Mouse (Mus musculus): Measurements from ENCODE around the gene Ahdc1. TPM values are rescaled to one million over a fixed set of nuclear protein-coding genes. Genes with fewer than 3 reads are reported as not detected.

Gene Ahdc1
- polyA plus RNA-seq, 1 experiment from 2014 or later = 12.9 TPM

DNA sequence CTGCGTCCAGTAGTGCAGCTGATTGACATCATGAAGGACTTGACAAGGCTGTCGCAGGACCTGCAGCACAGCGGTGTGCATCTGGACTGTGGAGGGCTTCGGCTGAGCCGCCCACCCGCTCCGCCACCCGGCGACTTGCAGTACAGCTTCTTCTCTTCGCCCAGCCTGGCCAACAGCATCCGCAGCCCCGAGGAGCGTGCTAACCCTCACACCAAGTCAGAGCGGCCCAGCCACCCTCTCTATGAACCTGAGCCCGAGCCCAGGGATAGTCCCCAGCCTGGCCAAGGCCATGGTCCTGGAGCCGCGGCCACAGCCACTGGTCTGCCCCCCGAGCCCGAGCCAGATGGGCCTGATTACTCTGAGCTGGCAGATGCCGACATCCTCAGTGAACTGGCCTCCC, 50.7 kb downstream of the Ahdc1 start:
- DNase-seq (ENCODE audit: low spot score) = no peak
- H3K27ac ChIP-seq = no peak overlapping the region
- H3K36me3 ChIP-seq (replicated peaks; ENCODE audit: control insufficient read depth, insufficient read depth) = peaks cover 68% of the 10 kb centered on the region
- H3K4me2 ChIP-seq (replicated peaks) = no peak overlapping the region
- ATAC-seq (ENCODE audit: low FRiP score) = no peak
- no peaks in the 10 kb centered on the region for H3K27me3 ChIP-seq (ENCODE audit: control insufficient read depth, insufficient read depth, low read length)
- H3K9ac ChIP-seq = no peak overlapping the region
- 92% methylated on average over 20 of the region's 20 CpGs for WGBS
- no peak overlapping the region for H3K4me3 ChIP-seq (replicated peaks; ENCODE audit: low read length)
- H3K4me1 ChIP-seq (replicated peaks; ENCODE audit: control insufficient read depth, insufficient read depth, low read length) = peaks cover 11% of the 10 kb centered on the region
- no peaks in the 10 kb centered on the region for H3K9me3 ChIP-seq (ENCODE audit: control insufficient read depth, low read length)

GRCm38 (mm10) chr4:133062286-133062685, 51.2 kb downstream of the Ahdc1 start:
- ATAC-seq (ENCODE audit: low FRiP score) (no peak), DNase-seq (ENCODE audit: low spot score) (no peak)
- Histone ChIP-seq H3K9me3 (ENCODE audit: control insufficient read depth, low read length) (no peaks in the 10 kb centered on the region), H3K4me3 (replicated peaks; ENCODE audit: low read length) (no peak overlapping the region), H3K27me3 (ENCODE audit: control insufficient read depth, insufficient read depth, low read length) (no peaks in the 10 kb centered on the region), H3K4me2 (replicated peaks) (no peak overlapping the region), H3K36me3 (replicated peaks; ENCODE audit: control insufficient read depth, insufficient read depth) (peaks cover 73% of the 10 kb centered on the region), H3K9ac (no peak overlapping the region), H3K4me1 (replicated peaks; ENCODE audit: control insufficient read depth, insufficient read depth, low read length) (peaks cover 9% of the 10 kb centered on the region), H3K27ac (no peak overlapping the region)
- 90% methylated on average over 14 of the region's 14 CpGs for WGBS

DNA sequence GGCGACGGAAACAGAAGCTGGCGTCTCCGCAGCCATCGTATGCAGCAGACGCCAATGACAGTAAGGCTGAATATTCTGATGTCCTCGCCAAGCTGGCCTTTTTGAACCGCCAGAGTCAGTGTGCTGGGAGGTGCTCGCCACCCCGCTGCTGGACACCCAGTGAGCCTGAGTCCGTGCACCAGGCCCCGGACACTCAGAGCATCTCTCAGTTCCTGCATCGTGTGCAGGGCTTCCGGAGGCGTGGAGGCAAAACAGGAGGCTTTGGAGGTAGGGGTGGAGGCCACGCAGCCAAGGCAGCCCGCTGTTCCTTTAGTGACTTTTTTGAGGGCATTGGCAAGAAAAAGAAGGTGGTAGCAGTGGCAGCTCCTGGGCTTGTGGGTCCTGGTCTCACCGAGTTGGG, 52.1 kb downstream of the Ahdc1 start:
- 95% methylated on average over 18 of the region's 18 CpGs for WGBS
- H3K27me3 ChIP-seq (ENCODE audit: control insufficient read depth, insufficient read depth, low read length) = no peaks in the 10 kb centered on the region

DNA sequence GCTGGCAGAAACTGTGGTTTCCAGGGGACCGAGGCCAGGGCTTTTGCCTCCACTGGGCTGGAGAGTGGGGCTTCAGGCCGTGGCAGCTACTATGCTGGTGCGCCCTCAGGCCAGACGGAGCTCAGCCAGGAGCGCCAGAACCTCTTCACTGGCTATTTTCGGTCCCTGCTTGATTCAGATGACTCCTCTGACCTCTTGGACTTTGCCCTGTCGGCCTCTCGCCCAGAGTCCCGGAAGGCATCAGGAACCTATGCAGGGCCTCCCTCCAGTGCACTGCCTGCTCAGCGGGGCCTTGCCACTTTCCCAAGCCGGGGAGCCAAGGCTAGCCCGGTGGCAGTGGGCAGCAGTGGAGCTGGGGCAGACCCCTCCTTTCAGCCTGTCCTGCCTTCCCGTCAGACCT, 52.7 kb downstream of the Ahdc1 start:
- DNase-seq (ENCODE audit: low spot score) = no peak
- peaks cover 12% of the 10 kb centered on the region; the same call in 1 of the 2 replicates for H3K4me1 ChIP-seq (replicated peaks; ENCODE audit: control insufficient read depth, insufficient read depth, low read length)
- no peaks in the 10 kb centered on the region for H3K27me3 ChIP-seq (ENCODE audit: control insufficient read depth, insufficient read depth, low read length)
- no peak overlapping the region for H3K27ac ChIP-seq
- H3K4me3 ChIP-seq (replicated peaks; ENCODE audit: low read length) = no peak overlapping the region
- H3K9me3 ChIP-seq (ENCODE audit: control insufficient read depth, low read length) = no peaks in the 10 kb centered on the region
- ATAC-seq (ENCODE audit: low FRiP score) = no peak
- no peak overlapping the region for H3K9ac ChIP-seq
- WGBS = 82% methylated on average over 13 of the region's 13 CpGs
- H3K4me2 ChIP-seq (replicated peaks) = no peak overlapping the region
- peaks cover 80% of the 10 kb centered on the region for H3K36me3 ChIP-seq (replicated peaks; ENCODE audit: control insufficient read depth, insufficient read depth)

More for the DNA sequence above, 52.1 kb downstream of the Ahdc1 start:
- H3K4me3 ChIP-seq (replicated peaks; ENCODE audit: low read length) = no peak overlapping the region
- no peaks in the 10 kb centered on the region for H3K9me3 ChIP-seq (ENCODE audit: control insufficient read depth, low read length)
- H3K27ac ChIP-seq = no peak overlapping the region
- H3K9ac ChIP-seq = no peak overlapping the region
- no peak overlapping the region for H3K4me2 ChIP-seq (replicated peaks)
- peaks cover 75% of the 10 kb centered on the region for H3K36me3 ChIP-seq (replicated peaks; ENCODE audit: control insufficient read depth, insufficient read depth)
- DNase-seq (ENCODE audit: low spot score) = no peak
- peaks cover 8% of the 10 kb centered on the region; the same call in 1 of the 2 replicates for H3K4me1 ChIP-seq (replicated peaks; ENCODE audit: control insufficient read depth, insufficient read depth, low read length)
- no peak for ATAC-seq (ENCODE audit: low FRiP score)

DNA sequence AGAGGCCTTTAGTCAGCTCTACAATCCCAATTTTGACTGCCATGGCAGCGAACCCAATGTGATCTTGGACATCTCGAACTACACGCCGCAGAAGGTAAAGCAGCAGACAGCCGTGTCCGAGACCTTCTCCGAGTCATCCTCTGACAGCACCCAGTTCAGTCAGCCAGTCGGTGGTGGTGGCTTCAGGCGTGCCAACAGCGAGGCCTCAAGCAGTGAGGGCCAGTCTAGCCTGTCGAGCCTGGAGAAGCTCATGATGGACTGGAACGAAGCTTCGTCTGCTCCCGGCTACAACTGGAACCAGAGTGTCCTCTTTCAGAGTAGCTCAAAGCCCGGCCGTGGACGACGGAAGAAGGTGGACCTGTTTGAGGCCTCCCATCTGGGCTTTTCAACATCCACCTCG, 53.7 kb downstream of the Ahdc1 start:
- H3K4me3 ChIP-seq (replicated peaks; ENCODE audit: low read length) = no peak overlapping the region
- ATAC-seq (ENCODE audit: low FRiP score) (no peak), DNase-seq (ENCODE audit: low spot score) (no peak)
- no peak overlapping the region for H3K27ac ChIP-seq
- H3K36me3 ChIP-seq (replicated peaks; ENCODE audit: control insufficient read depth, insufficient read depth) = peaks cover 82% of the 10 kb centered on the region
- 97% methylated on average over 19 of the region's 19 CpGs for WGBS
- H3K4me2 ChIP-seq (replicated peaks) = no peak overlapping the region
- H3K4me1 ChIP-seq (replicated peaks; ENCODE audit: control insufficient read depth, insufficient read depth, low read length) = 0 out of 2 replicates have a peak, but pooled peaks cover 8% of the 10 kb centered on the region
- H3K27me3 ChIP-seq (ENCODE audit: control insufficient read depth, insufficient read depth, low read length) = no peaks in the 10 kb centered on the region
- H3K9ac ChIP-seq = no peak overlapping the region
- no peaks in the 10 kb centered on the region for H3K9me3 ChIP-seq (ENCODE audit: control insufficient read depth, low read length)

- DNase-seq (ENCODE audit: low spot score) (no peak), ATAC-seq (ENCODE audit: low FRiP score) (no peak)
- peaks cover 89% of the 10 kb centered on the region for H3K36me3 ChIP-seq (replicated peaks; ENCODE audit: control insufficient read depth, insufficient read depth)
- H3K4me3 ChIP-seq (replicated peaks; ENCODE audit: low read length) = no peak overlapping the region
- H3K27ac ChIP-seq = no peak overlapping the region
- H3K27me3 ChIP-seq (ENCODE audit: control insufficient read depth, insufficient read depth, low read length) = no peaks in the 10 kb centered on the region
- no peak overlapping the region for H3K4me2 ChIP-seq (replicated peaks)
- no peak overlapping the region for H3K9ac ChIP-seq
- no peaks in the 10 kb centered on the region for H3K9me3 ChIP-seq (ENCODE audit: control insufficient read depth, low read length)
- H3K4me1 ChIP-seq (replicated peaks; ENCODE audit: control insufficient read depth, insufficient read depth, low read length) = 0 out of 2 replicates have a peak, but pooled peaks cover 8% of the 10 kb centered on the region
- 96% methylated on average over 14 of the region's 14 CpGs for WGBS
These were observed 54.9 kb downstream of the Ahdc1 start for GRCm38 (mm10) chr4:133065894-133066386.

DNA sequence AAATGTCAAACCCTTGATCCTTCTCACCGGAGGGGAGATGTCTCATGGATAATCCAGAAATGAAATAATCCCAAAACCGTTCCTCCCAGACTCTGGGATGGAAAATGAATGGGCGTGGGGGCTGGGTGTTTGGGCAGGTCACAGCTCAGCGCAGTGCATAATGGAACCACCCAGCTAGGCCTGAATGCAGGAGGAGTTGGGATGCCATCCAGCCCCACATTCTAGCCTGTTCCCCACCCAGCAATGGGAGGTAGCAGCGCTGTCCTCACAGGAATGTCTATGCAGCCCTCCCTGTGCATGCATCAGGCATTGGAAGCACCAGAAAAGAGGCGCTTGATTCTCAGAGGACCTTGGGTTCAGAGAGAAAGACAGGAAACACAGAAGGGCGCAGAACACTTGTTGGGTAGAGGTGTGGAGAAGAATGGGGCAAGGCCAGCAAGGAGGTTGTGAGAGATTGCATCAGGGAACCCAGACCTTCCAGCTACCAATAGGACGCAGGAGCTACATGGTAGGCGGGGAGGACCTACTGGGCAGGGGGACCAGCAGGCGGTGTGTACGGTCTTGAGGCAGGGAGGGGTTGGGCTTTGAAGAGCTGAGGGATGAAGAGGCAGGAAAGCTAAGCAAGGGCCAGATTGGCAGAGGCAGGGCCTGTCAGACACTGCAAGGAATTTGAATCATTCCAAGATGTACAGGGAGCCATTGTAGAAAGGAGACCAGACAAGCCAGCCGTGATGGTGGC, 57.5 kb downstream of the Ahdc1 start:
- Histone ChIP-seq H3K27ac (no peak overlapping the region), H3K4me2 (replicated peaks) (no peak overlapping the region), H3K36me3 (replicated peaks; ENCODE audit: control insufficient read depth, insufficient read depth) (peaks cover 86% of the 10 kb centered on the region), H3K4me1 (replicated peaks; ENCODE audit: control insufficient read depth, insufficient read depth, low read length) (peaks cover 21% of the 10 kb centered on the region), H3K9me3 (ENCODE audit: control insufficient read depth, low read length) (no peaks in the 10 kb centered on the region), H3K27me3 (ENCODE audit: control insufficient read depth, insufficient read depth, low read length) (no peaks in the 10 kb centered on the region), H3K9ac (no peak overlapping the region), H3K4me3 (replicated peaks; ENCODE audit: low read length) (no peak overlapping the region)
- no peak for ATAC-seq (ENCODE audit: low FRiP score)
- no peak for DNase-seq (ENCODE audit: low spot score)
- 77% methylated on average over 12 of the region's 12 CpGs for WGBS

DNA sequence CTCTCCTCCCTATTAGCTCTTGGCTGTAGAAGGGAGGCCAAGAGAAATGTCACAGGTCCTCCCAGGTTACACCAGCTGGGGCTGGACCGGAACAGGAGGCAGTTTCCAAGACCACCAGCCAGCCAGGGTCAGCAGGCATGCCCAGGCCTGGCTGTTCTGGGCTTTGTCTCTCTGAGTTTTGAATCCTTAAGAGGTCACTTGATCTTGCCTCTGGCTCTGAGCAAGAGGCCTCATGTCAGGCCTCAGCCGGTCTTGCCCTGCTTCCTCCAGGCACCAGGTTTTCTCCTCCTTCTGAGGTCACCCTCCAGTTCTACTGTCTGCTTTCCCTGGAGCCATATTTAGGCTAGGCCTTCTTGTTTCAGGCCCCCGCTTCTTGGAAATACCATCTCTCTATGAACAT, 59.3 kb downstream of the Ahdc1 start:
- no peaks in the 10 kb centered on the region for H3K9me3 ChIP-seq (ENCODE audit: control insufficient read depth, low read length)
- no peaks in the 10 kb centered on the region for H3K27me3 ChIP-seq (ENCODE audit: control insufficient read depth, insufficient read depth, low read length)
- ATAC-seq (ENCODE audit: low FRiP score) (no peak), DNase-seq (ENCODE audit: low spot score) (no peak)
- peaks cover 39% of the 10 kb centered on the region for H3K4me1 ChIP-seq (replicated peaks; ENCODE audit: control insufficient read depth, insufficient read depth, low read length)
- H3K36me3 ChIP-seq (replicated peaks; ENCODE audit: control insufficient read depth, insufficient read depth) = peaks cover 68% of the 10 kb centered on the region
- H3K4me2 ChIP-seq (replicated peaks) = no peak overlapping the region
- no peak overlapping the region for H3K27ac ChIP-seq
- H3K4me3 ChIP-seq (replicated peaks; ENCODE audit: low read length) = no peak overlapping the region
- no peak overlapping the region for H3K9ac ChIP-seq
- 75% methylated on average over 3 of the region's 3 CpGs for WGBS

DNA sequence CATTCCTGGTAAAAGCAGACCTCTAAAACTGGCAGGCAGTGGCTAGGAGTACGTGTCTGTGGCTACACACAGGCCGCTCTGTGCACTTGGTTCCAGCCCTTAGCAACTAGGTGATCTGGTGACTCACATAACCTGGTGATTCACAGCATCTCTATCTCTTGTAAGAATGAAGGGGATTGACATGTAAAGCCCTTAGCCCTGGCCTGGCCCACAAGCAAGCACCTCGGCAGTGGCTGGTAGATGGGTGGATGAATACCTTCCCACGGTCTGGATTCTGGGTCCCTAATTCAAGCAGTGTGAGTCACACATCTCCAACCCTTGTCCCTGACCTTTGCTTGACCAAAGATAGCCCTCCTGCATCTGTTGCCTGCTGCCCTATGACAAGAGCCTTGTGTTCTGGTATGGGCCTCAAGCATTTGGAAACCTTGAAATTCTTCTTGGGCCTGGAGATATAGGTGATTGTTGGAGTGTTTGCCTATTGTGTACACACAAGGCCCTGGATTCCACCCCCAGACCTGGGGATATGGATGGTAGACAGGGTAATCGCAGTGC, 59.8 kb downstream of the Ahdc1 start:
- 94% methylated on average over 5 of the region's 5 CpGs for WGBS
- DNase-seq (ENCODE audit: low spot score) (no peak), ATAC-seq (ENCODE audit: low FRiP score) (no peak)
- no peak overlapping the region for H3K27ac ChIP-seq
- H3K9me3 ChIP-seq (ENCODE audit: control insufficient read depth, low read length) = no peaks in the 10 kb centered on the region
- H3K36me3 ChIP-seq (replicated peaks; ENCODE audit: control insufficient read depth, insufficient read depth) = peaks cover 63% of the 10 kb centered on the region
- H3K27me3 ChIP-seq (ENCODE audit: control insufficient read depth, insufficient read depth, low read length) = no peaks in the 10 kb centered on the region
- H3K4me2 ChIP-seq (replicated peaks) = no peak overlapping the region
- no peak overlapping the region for H3K9ac ChIP-seq
- H3K4me3 ChIP-seq (replicated peaks; ENCODE audit: low read length) = no peak overlapping the region
- H3K4me1 ChIP-seq (replicated peaks; ENCODE audit: control insufficient read depth, insufficient read depth, low read length) = peaks cover 41% of the 10 kb centered on the region
